Comparison of ENCODE assay signal across 8 mouse cellular contexts in the genomic region with DNA sequence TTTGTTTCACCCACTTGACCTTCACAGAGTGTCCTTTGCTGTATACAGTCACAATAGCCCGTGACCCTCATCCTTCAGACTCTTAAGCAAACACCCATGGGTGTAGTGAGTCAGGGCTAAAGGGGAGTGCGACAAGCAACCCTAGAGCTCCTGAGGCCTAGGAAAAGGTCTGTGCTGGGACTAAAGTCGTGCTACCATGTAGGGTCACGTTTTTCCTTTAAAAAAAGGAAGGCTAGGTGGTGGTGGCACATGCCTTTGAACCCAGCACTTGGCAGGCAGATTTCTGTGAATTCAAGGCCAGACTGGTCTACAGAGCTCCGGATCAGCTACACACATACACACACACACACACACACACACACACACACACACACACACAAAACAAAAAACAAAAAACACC. TPM values are rescaled to one million over a fixed set of nuclear protein-coding genes. Genes with fewer than 3 reads are reported as not detected.
DNase-seq lines count a peak whose midpoint lies in the region; ATAC-seq and TF ChIP-seq lines count a peak whose summit lies in the region.

No protein-coding gene starts in this region.

- peak overlapping the region; percentile 86 for H3K9ac ChIP-seq in heart, embryonic 11.5 days (ENCODE audit: low read depth, low read length)
- peak overlapping the region; percentile 71 for H3K9ac ChIP-seq in forebrain, embryonic 15.5 days (replicated peaks)

- no peaks in the 10 kb centered on the region for H3K9me3 ChIP-seq in heart, embryonic 11.5 days (replicated peaks; ENCODE audit: control insufficient read depth, low read length)
- H3K9me3 ChIP-seq in E14TG2a.4 (ENCODE audit: low read length) = no peaks in the 10 kb centered on the region
- H3K9me3 ChIP-seq in forebrain, embryonic 15.5 days = no peaks in the 10 kb centered on the region
- H3K9me3 ChIP-seq in midbrain, embryonic 10.5 days (replicated peaks) = no peaks in the 10 kb centered on the region

- ATAC-seq in heart, embryonic 11.5 days (replicated peaks; ENCODE audit: insufficient number of reproducible peaks, low FRiP score, low TSS enrichment) = no peak
- peak; percentile 9; the same call in 1 of the 2 replicates for ATAC-seq in forebrain, embryonic 15.5 days (replicated peaks)

- H3K27me3 ChIP-seq in heart, embryonic 11.5 days (ENCODE audit: control insufficient read depth, insufficient read depth, low read length) = no peaks in the 10 kb centered on the region
- H3K27me3 ChIP-seq in E14TG2a.4 (ENCODE audit: insufficient read depth, low read length) = no peaks in the 10 kb centered on the region
- no peaks in the 10 kb centered on the region for H3K27me3 ChIP-seq in forebrain, embryonic 15.5 days
- H3K27me3 ChIP-seq in midbrain, embryonic 10.5 days (ENCODE audit: low read depth, poor library complexity, severe bottlenecking) = no peaks in the 10 kb centered on the region

- H3K4me1 ChIP-seq in heart, embryonic 11.5 days (ENCODE audit: control insufficient read depth, insufficient read depth, low read length) = peaks cover 21% of the 10 kb centered on the region
- H3K4me1 ChIP-seq in E14TG2a.4 (replicated peaks; ENCODE audit: low read depth, low read length) = peaks cover 43% of the 10 kb centered on the region
- peaks cover 34% of the 10 kb centered on the region for H3K4me1 ChIP-seq in forebrain, embryonic 15.5 days
- H3K4me1 ChIP-seq in midbrain, embryonic 10.5 days = peaks cover 37% of the 10 kb centered on the region

- 13% methylated on average over 5 of the region's 5 CpGs for whole genome bisulfite sequencing in heart, embryonic 11.5 days (ENCODE audit: insufficient replicate concordance)
- 20% methylated on average over 5 of the region's 5 CpGs for WGBS in forebrain, embryonic 15.5 days
- 25% methylated on average over 5 of the region's 5 CpGs for WGBS in midbrain, embryonic 10.5 days

- H3K4me3 ChIP-seq in heart, embryonic 11.5 days (ENCODE audit: low read depth, low read length) = peak overlapping the region; percentile 89
- H3K4me3 ChIP-seq in E14TG2a.4 (replicated peaks; ENCODE audit: low read length) = peak overlapping the region; percentile 98
- H3K4me3 ChIP-seq in forebrain, embryonic 15.5 days = peak overlapping the region; percentile 76
- H3K4me3 ChIP-seq in midbrain, embryonic 10.5 days = peak overlapping the region; percentile 92

- no peak for DNase-seq in heart, postnatal 14 days
- DNase-seq in midbrain, embryonic 10.5 days (ENCODE audit: low spot score) = no peak
- no peak for DNase-seq in frontal cortex, postnatal 14 days (ENCODE audit: low spot score in 2 of 2)
- no peak for DNase-seq in urinary bladder, adult 18-20 months (ENCODE audit: low spot score in 2 of 2)
- DNase-seq in layer of hippocampus, adult 9-11 months = no peak

- H3K27ac ChIP-seq in heart, embryonic 11.5 days (ENCODE audit: low read depth, low read length) = peak overlapping the region; percentile 93
- peak overlapping the region; percentile 82; the same call in 1 of the 2 replicates for H3K27ac ChIP-seq in forebrain, embryonic 15.5 days (replicated peaks)
- H3K27ac ChIP-seq in midbrain, embryonic 10.5 days (replicated peaks) = peak overlapping the region; percentile 89

- no peaks in the 10 kb centered on the region for H3K36me3 ChIP-seq in heart, embryonic 11.5 days (ENCODE audit: control insufficient read depth, insufficient read depth, low read length)
- H3K36me3 ChIP-seq in E14TG2a.4 (ENCODE audit: insufficient read depth, low read length) = peaks cover 32% of the 10 kb centered on the region
- no peaks in the 10 kb centered on the region; the same call in 1 of the 2 replicates for H3K36me3 ChIP-seq in forebrain, embryonic 15.5 days
- peaks cover 14% of the 10 kb centered on the region for H3K36me3 ChIP-seq in midbrain, embryonic 10.5 days

- peak overlapping the region; percentile 81 for H3K4me2 ChIP-seq in heart, embryonic 11.5 days
- peak overlapping the region; percentile 64 for H3K4me2 ChIP-seq in forebrain, embryonic 15.5 days (replicated peaks)

- intact Hi-C loops in heart, postnatal 14 days (cut with DNase I) = loop anchor here (2.0 to 5.0 kb wide), 3 partner anchors 39 to 191 kb away; partner anchors contain the start of genes Abhd8 and Mrpl34

- TF ChIP-seq CTCF in E14TG2a.4 (conservative IDR thresholded peaks at IDR 0.05; ENCODE audit: low read length) = no peak

RNA-seq across cellular contexts. Expression of gene Myo9b, which starts 0.9 kb away (rescaled TPM):
- 15.1 and 23.3 TPM in 2 replicates for polyA plus RNA-seq in heart, embryonic 11.5 days (2014; fragmentation: Nextera tagmentation; extraction: Ambion mirVana)
- 10 to 100 TPM; 27.8 to 32.8 TPM for total RNA-seq in heart, postnatal 14 days (2021)
- 20.0 and 21.6 TPM in 2 replicates for polyA plus RNA-seq in forebrain, embryonic 15.5 days (2015; fragmentation: Nextera tagmentation; extraction: Ambion mirVana)
- 24.6 and 25.3 TPM in 2 replicates for polyA plus RNA-seq in midbrain, embryonic 10.5 days (2016; fragmentation: Nextera tagmentation; extraction: Ambion mirVana)

RNA-seq across cellular contexts. Expression of gene Haus8, which starts 1.1 kb away (rescaled TPM):
- polyA plus RNA-seq in heart, embryonic 11.5 days (2014; fragmentation: Nextera tagmentation; extraction: Ambion mirVana) = 113 and 116 TPM in 2 replicates
- total RNA-seq in heart, postnatal 14 days (2021) = 10 to 100 TPM; 23.9 to 28.8 TPM
- polyA plus RNA-seq in forebrain, embryonic 15.5 days (2015; fragmentation: Nextera tagmentation; extraction: Ambion mirVana) = 53.5 and 56.3 TPM in 2 replicates
- polyA plus RNA-seq in midbrain, embryonic 10.5 days (2016; fragmentation: Nextera tagmentation; extraction: Ambion mirVana) = 60.8 and 61.4 TPM in 2 replicates
